Mouse (Mus musculus) kidney, embryonic 15.5 days (tissue): Measurements from ENCODE around the gene BC049715. TPM values are rescaled to one million over a fixed set of nuclear protein-coding genes. Genes with fewer than 3 reads are reported as not detected.

Experiments used
- ATAC-seq: fragments of 200-750 bp; cut with Nextera tagmentation; replicated peaks from 2 replicates; pipeline ENCODE4 v1.8.0; 2017; ENCODE audit warnings: moderate TSS enrichment; ENCODE audit not compliant: low FRiP score
- H3K27ac ChIP-seq: fragments of 300-500 bp; sonication (generic); 2 replicates; pipeline ENCODE4 v1.5.1; 2015; ENCODE audit warnings: mild to moderate bottlenecking, inconsistent platforms
- H3K27me3 ChIP-seq: fragments of 300-500 bp; sonication (generic); 2 replicates; pipeline ENCODE4 v1.6.1; 2015; ENCODE audit warnings: inconsistent platforms
- H3K36me3 ChIP-seq: fragments of 300-500 bp; sonication (generic); 2 replicates; pipeline ENCODE4 v1.6.1; 2015; ENCODE audit warnings: inconsistent platforms
- H3K4me1 ChIP-seq: fragments of 300-500 bp; sonication (generic); 2 replicates; pipeline ENCODE4 v1.6.1; 2015; ENCODE audit warnings: inconsistent platforms
- H3K4me2 ChIP-seq: fragments of 300-500 bp; sonication (generic); 2 replicates; pipeline ENCODE4 v1.6.1; 2015; ENCODE audit warnings: moderate library complexity, mild to moderate bottlenecking, inconsistent platforms
- H3K4me3 ChIP-seq: fragments of 300-500 bp; sonication (generic); replicated peaks from 2 replicates; pipeline ENCODE4 v1.5.1; 2015; ENCODE audit warnings: mild to moderate bottlenecking, inconsistent platforms
- H3K9ac ChIP-seq: fragments of 300-500 bp; sonication (generic); 2 replicates; pipeline ENCODE4 v1.6.1; 2015; ENCODE audit warnings: mild to moderate bottlenecking, inconsistent platforms
- H3K9me3 ChIP-seq: fragments of 300-500 bp; sonication (generic); replicated peaks from 2 replicates; pipeline ENCODE4 v1.6.1; 2016; ENCODE audit warnings: inconsistent platforms
- WGBS: fragments of 180-500 bp; shearing (Covaris S2); methylation state at CpG from one replicate; pipeline ENCODE4 v1.1.7; 2015; ENCODE audit warnings: mixed read lengths; 5-methylcytosine and 5-hydroxymethylcytosine counted together
- polyA plus RNA-seq: library from polyadenylated mRNA; unstranded; fragments of >200 nt; fragmentation: Nextera tagmentation; extraction: Ambion mirVana; gene quantifications from 2 replicates; pipeline ENCODE4 v1.2.1, GENCODE M21; 2015

BC049715 gene
- polyA plus RNA-seq, 1 experiment from 2014 or later: 2.8 TPM

GRCm38 (mm10) chr6:136835352-136835751 lies 7.9 kb downstream of the BC049715 start, which contains the start of gene Smco3:
Gene Smco3, minus strand, starts transcription at chr6:136835452.
- no peak for ATAC-seq
- Histone ChIP-seq H3K27me3 (no peaks in the 10 kb centered on the region), H3K4me3 (peak within 1 kb of the TSS; percentile 11; the same call in 1 of the 2 replicates), H3K9me3 (no peaks in the 10 kb centered on the region), H3K9ac (no peak within 1 kb of the TSS), H3K4me2 (no peak within 1 kb of the TSS), H3K4me1 (no peaks in the 10 kb centered on the region), H3K36me3 (no peaks in the 10 kb centered on the region), H3K27ac (no peak within 1 kb of the TSS)
- 50% methylated on average over 4 of the region's 4 CpGs for WGBS

GRCm38 (mm10) chr6:136837323-136837722 lies 9.9 kb downstream of the BC049715 start:
- no peak for ATAC-seq
- WGBS: 84% methylated on average over 3 of the region's 3 CpGs
- no peak overlapping the region for H3K4me2 ChIP-seq
- no peak overlapping the region for H3K4me3 ChIP-seq
- no peak overlapping the region for H3K9ac ChIP-seq
- H3K27ac ChIP-seq: no peak overlapping the region
- H3K36me3 ChIP-seq: no peaks in the 10 kb centered on the region
- no peaks in the 10 kb centered on the region for H3K4me1 ChIP-seq
- H3K27me3 ChIP-seq: no peaks in the 10 kb centered on the region
- H3K9me3 ChIP-seq: no peaks in the 10 kb centered on the region

GRCm38 (mm10) chr6:136844903-136845302 lies 17.5 kb downstream of the BC049715 start:
- H3K27me3 ChIP-seq: no peaks in the 10 kb centered on the region
- H3K4me1 ChIP-seq: no peaks in the 10 kb centered on the region
- H3K4me2 ChIP-seq: no peak overlapping the region
- no peaks in the 10 kb centered on the region for H3K9me3 ChIP-seq
- no peaks in the 10 kb centered on the region for H3K36me3 ChIP-seq
- WGBS: 81% methylated on average over 2 of the region's 2 CpGs
- no peak overlapping the region for H3K4me3 ChIP-seq
- no peak for ATAC-seq
- no peak overlapping the region for H3K27ac ChIP-seq
- H3K9ac ChIP-seq: no peak overlapping the region

- 73% methylated on average over 5 of the region's 5 CpGs for WGBS
Measured at GRCm38 (mm10) chr6:136845706-136846480, 18.5 kb downstream of the BC049715 start.

GRCm38 (mm10) chr6:136847267-136847666 lies 19.8 kb downstream of the BC049715 start:
- Histone ChIP-seq H3K36me3 (no peaks in the 10 kb centered on the region), H3K4me3 (no peak overlapping the region), H3K4me1 (peaks cover 2% of the 10 kb centered on the region), H3K27me3 (no peaks in the 10 kb centered on the region), H3K27ac (no peak overlapping the region), H3K9me3 (no peaks in the 10 kb centered on the region), H3K4me2 (no peak overlapping the region), H3K9ac (no peak overlapping the region)
- 93% methylated on average over 3 of the region's 3 CpGs for WGBS
- no peak for ATAC-seq

More at GRCm38 (mm10) chr6:136845706-136846480, 18.5 kb downstream of the BC049715 start:
- no peak overlapping the region for H3K27ac ChIP-seq
- no peaks in the 10 kb centered on the region for H3K9me3 ChIP-seq
- no peak for ATAC-seq
- no peak overlapping the region for H3K4me3 ChIP-seq
- H3K27me3 ChIP-seq: no peaks in the 10 kb centered on the region
- H3K4me2 ChIP-seq: no peak overlapping the region
- H3K4me1 ChIP-seq: no peaks in the 10 kb centered on the region
- H3K36me3 ChIP-seq: no peaks in the 10 kb centered on the region
- H3K9ac ChIP-seq: no peak overlapping the region

- peak; percentile 56 for ATAC-seq
- Histone ChIP-seq H3K4me3 (no peak overlapping the region), H3K27me3 (no peaks in the 10 kb centered on the region), H3K36me3 (no peaks in the 10 kb centered on the region), H3K27ac (no peak overlapping the region), H3K9me3 (no peaks in the 10 kb centered on the region), H3K4me1 (peaks cover 7% of the 10 kb centered on the region), H3K4me2 (no peak overlapping the region), H3K9ac (no peak overlapping the region)
- WGBS: 25% methylated on average over 2 of the region's 2 CpGs
Measured at GRCm38 (mm10) chr6:136847790-136848189, 20.4 kb downstream of the BC049715 start.

- 87% methylated on average over 8 of the region's 8 CpGs for WGBS
- no peaks in the 10 kb centered on the region for H3K27me3 ChIP-seq
Measured at GRCm38 (mm10) chr6:136848399-136848798, 21.0 kb downstream of the BC049715 start.

GRCm38 (mm10) chr6:136848971-136849370 lies 21.5 kb downstream of the BC049715 start:
- H3K9ac ChIP-seq: no peak overlapping the region
- no peaks in the 10 kb centered on the region for H3K9me3 ChIP-seq
- H3K4me1 ChIP-seq: peaks cover 9% of the 10 kb centered on the region
- no peaks in the 10 kb centered on the region for H3K27me3 ChIP-seq
- no peak for ATAC-seq
- no peaks in the 10 kb centered on the region for H3K36me3 ChIP-seq
- no peak overlapping the region for H3K27ac ChIP-seq
- H3K4me3 ChIP-seq: no peak overlapping the region
- no peak overlapping the region for H3K4me2 ChIP-seq
- WGBS: 89% methylated on average over 5 of the region's 5 CpGs

More at GRCm38 (mm10) chr6:136848399-136848798, 21.0 kb downstream of the BC049715 start:
- H3K36me3 ChIP-seq: no peaks in the 10 kb centered on the region
- no peak overlapping the region for H3K4me3 ChIP-seq
- no peak overlapping the region for H3K27ac ChIP-seq
- ATAC-seq: no peak
- H3K4me1 ChIP-seq: peaks cover 9% of the 10 kb centered on the region
- H3K9me3 ChIP-seq: no peaks in the 10 kb centered on the region
- no peak overlapping the region for H3K4me2 ChIP-seq
- no peak overlapping the region for H3K9ac ChIP-seq

GRCm38 (mm10) chr6:136850267-136850666 lies 22.8 kb downstream of the BC049715 start:
- H3K9ac ChIP-seq: no peak overlapping the region
- H3K27ac ChIP-seq: peak overlapping the region; percentile 45; the same call in 1 of the 2 replicates
- no peak overlapping the region for H3K4me3 ChIP-seq
- 74% methylated on average over 6 of the region's 6 CpGs for WGBS
- H3K27me3 ChIP-seq: no peaks in the 10 kb centered on the region
- no peaks in the 10 kb centered on the region for H3K9me3 ChIP-seq
- no peak overlapping the region for H3K4me2 ChIP-seq
- H3K36me3 ChIP-seq: no peaks in the 10 kb centered on the region
- no peak for ATAC-seq
- peaks cover 14% of the 10 kb centered on the region for H3K4me1 ChIP-seq

GRCm38 (mm10) chr6:136852348-136852747 lies 24.9 kb downstream of the BC049715 start:
- no peak overlapping the region for H3K4me3 ChIP-seq
- no peak; the same call in 1 of the 2 replicates for ATAC-seq
- no peaks in the 10 kb centered on the region for H3K36me3 ChIP-seq
- whole genome bisulfite sequencing: 74% methylated on average over 4 of the region's 4 CpGs
- H3K27me3 ChIP-seq: no peaks in the 10 kb centered on the region
- no peaks in the 10 kb centered on the region for H3K9me3 ChIP-seq
- H3K4me1 ChIP-seq: peaks cover 33% of the 10 kb centered on the region
- no peak overlapping the region for H3K9ac ChIP-seq
- H3K4me2 ChIP-seq: no peak overlapping the region
- H3K27ac ChIP-seq: peak overlapping the region; percentile 81

- H3K4me3 ChIP-seq: no peak overlapping the region
- no peaks in the 10 kb centered on the region for H3K36me3 ChIP-seq
- no peak for ATAC-seq
- peak overlapping the region; percentile 81 for H3K27ac ChIP-seq
- peaks cover 37% of the 10 kb centered on the region for H3K4me1 ChIP-seq
- 38% methylated on average over 3 of the region's 3 CpGs for WGBS
- H3K4me2 ChIP-seq: no peak overlapping the region
- H3K9ac ChIP-seq: no peak overlapping the region
- H3K9me3 ChIP-seq: no peaks in the 10 kb centered on the region
- H3K27me3 ChIP-seq: no peaks in the 10 kb centered on the region
Measured at GRCm38 (mm10) chr6:136852762-136853161, 25.3 kb downstream of the BC049715 start.

- no peaks in the 10 kb centered on the region for H3K27me3 ChIP-seq
- 0 out of 2 replicates have a peak overlapping the region, but pooled peaks have one; percentile 6 for H3K27ac ChIP-seq
- no peak for ATAC-seq
- H3K36me3 ChIP-seq: no peaks in the 10 kb centered on the region
- H3K9me3 ChIP-seq: no peaks in the 10 kb centered on the region
- no peak overlapping the region for H3K4me3 ChIP-seq
- 76% methylated on average over 11 of the region's 11 CpGs for WGBS
- peaks cover 48% of the 10 kb centered on the region for H3K4me1 ChIP-seq
- H3K9ac ChIP-seq: no peak overlapping the region
- H3K4me2 ChIP-seq: no peak overlapping the region
Measured at GRCm38 (mm10) chr6:136854361-136854781, 26.9 kb downstream of the BC049715 start.
